In genomic region chr7:6756777-6757291, GRCm38 (mm10) we compare ENCODE assay signal across 23 mouse cellular contexts. TPM values are rescaled to one million over a fixed set of nuclear protein-coding genes. Genes with fewer than 3 reads are reported as not detected.
"Had no signal": no experiment of that assay in that cellular context is flagged by ENCODE, and none has a peak within 500 bp of the region (broad histone marks: within the 10 kb centered on the region; RNA-seq: fewer than 3 reads in every experiment).

No protein-coding gene starts in this region.

- H3K4me3 ChIP-seq: heart, embryonic 10.5 days; heart, embryonic 13.5 days; heart, embryonic 15.5 days; hindbrain, embryonic 13.5 days; hindbrain, embryonic 15.5 days; left cerebral cortex, adult 2 months; limb, embryonic 10.5 days; limb, embryonic 12.5 days had no signal

- H3K27ac ChIP-seq: heart, embryonic 10.5 days; heart, embryonic 13.5 days; heart, embryonic 15.5 days; hindbrain, embryonic 13.5 days; hindbrain, embryonic 15.5 days; hindbrain, postnatal 0 days; left cerebral cortex, adult 2 months; limb, embryonic 10.5 days; limb, embryonic 12.5 days; liver, embryonic 14.5 days had no signal

- DNase-seq: gastrocnemius, postnatal 14 days; gastrocnemius, postnatal 36 days; heart, adult 18-20 months; heart, postnatal 14 days; heart, postnatal 36 days; kidney, adult 11 months; kidney, adult 8-10 months; kidney, postnatal 10 days; kidney, postnatal 25 days; layer of hippocampus, adult 9-11 months had no signal

- H3K36me3 ChIP-seq: heart, embryonic 10.5 days; heart, embryonic 13.5 days; heart, embryonic 15.5 days; hindbrain, embryonic 13.5 days; hindbrain, embryonic 15.5 days; limb, embryonic 12.5 days had no signal

- H3K4me1 ChIP-seq: heart, embryonic 15.5 days had no signal

- H3K27me3 ChIP-seq: heart, embryonic 13.5 days; heart, embryonic 15.5 days; hindbrain, embryonic 13.5 days; hindbrain, embryonic 15.5 days; limb, embryonic 12.5 days had no signal

- H3K9me3 ChIP-seq: heart, embryonic 10.5 days; heart, embryonic 13.5 days; heart, embryonic 15.5 days; hindbrain, embryonic 13.5 days; hindbrain, embryonic 15.5 days; limb, embryonic 10.5 days had no signal

- H3K4me2 ChIP-seq: heart, embryonic 13.5 days; heart, embryonic 15.5 days; hindbrain, embryonic 13.5 days; hindbrain, embryonic 15.5 days; limb, embryonic 12.5 days had no signal

- ATAC-seq: hindbrain, postnatal 0 days; intestine, embryonic 16.5 days had no signal

- H3K9ac ChIP-seq: heart, embryonic 13.5 days; heart, embryonic 15.5 days; hindbrain, embryonic 13.5 days; hindbrain, embryonic 15.5 days; limb, embryonic 12.5 days; liver, embryonic 14.5 days had no signal

RNA-seq across cellular contexts. Expression of gene Usp29, which starts 26.5 kb away (rescaled TPM):
- polyA plus RNA-seq: gonadal fat pad, adult 2 months; liver, adult 2 months had no signal
